Mouse (Mus musculus) erythroblast, embryonic 14.5 days (primary cell): ENCODE measurements around the gene Cacna1s. TPM values are rescaled to one million over a fixed set of nuclear protein-coding genes. Genes with fewer than 3 reads are reported as not detected.
A peak's percentile ranks its signal among the peaks of the same experiment; 100 is the strongest.

Experiments used
- H3K27me3 ChIP-seq: 2 replicates; pipeline ENCODE4 v1.6.1; 2012; ENCODE audit warnings: inconsistent platforms; ENCODE audit not compliant: control insufficient read depth
- H3K36me3 ChIP-seq: 2 replicates; pipeline ENCODE4 v1.6.1; 2012; ENCODE audit warnings: mild to moderate bottlenecking, inconsistent platforms; ENCODE audit not compliant: control insufficient read depth
- H3K4me1 ChIP-seq: 2 replicates; pipeline ENCODE4 v1.6.1; 2012; ENCODE audit warnings: inconsistent platforms; ENCODE audit not compliant: control insufficient read depth
- H3K4me3 ChIP-seq: replicated peaks from 2 replicates; pipeline ENCODE3; 2012; ENCODE audit warnings: moderate library complexity, mild to moderate bottlenecking, inconsistent platforms
- H3K9me3 ChIP-seq: 2 replicates; pipeline ENCODE4 v1.6.1; 2012; ENCODE audit warnings: low read length, inconsistent platforms, mixed read lengths; ENCODE audit not compliant: control insufficient read depth
- GATA1 ChIP-seq: IDR thresholded peaks from 2 replicates; pipeline ENCODE4 v1.6.1; 2012; ENCODE audit warnings: low read length, inconsistent platforms, mixed read lengths
- TAL1 ChIP-seq: IDR thresholded peaks from 3 replicates; pipeline ENCODE4 v1.6.1; 2012; ENCODE audit warnings: low read length, inconsistent platforms, mixed read lengths
- polyA plus RNA-seq: library from polyadenylated mRNA; stranded (reverse); fragments of >175 nt; gene quantifications from 2 replicates; pipeline ENCODE4 v1.2.3, GENCODE M21; 2012

The Cacna1s gene
- polyA plus RNA-seq, result not detected in 2 replicates

- peaks cover 70% of the 10 kb centered on the region for H3K27me3 ChIP-seq
Measured at GRCm38 (mm10) chr1:136052547-136052946, at the start of gene Cacna1s. Gene Cacna1s, plus strand, starts transcription at chr1:136052750.

GRCm38 (mm10) chr1:136006292-136006748, 46.2 kb upstream of the Cacna1s start, which contains the start of gene Igfn1:
Gene Igfn1, minus strand, starts transcription at chr1:136006342.
- Histone ChIP-seq H3K36me3 (peaks cover 10% of the 10 kb centered on the region), H3K27me3 (peaks cover 50% of the 10 kb centered on the region), H3K9me3 (peaks cover 11% of the 10 kb centered on the region), H3K4me1 (peaks cover 57% of the 10 kb centered on the region), H3K4me3 (peak within 1 kb of the TSS; percentile 68)
- TF ChIP-seq TAL1, result no peak
- TF ChIP-seq GATA1, result no peak

More at GRCm38 (mm10) chr1:136052547-136052946, at the start of gene Cacna1s:
- Histone ChIP-seq H3K9me3 (no peaks in the 10 kb centered on the region; the same call in 1 of the 2 replicates), H3K4me1 (peaks cover 7% of the 10 kb centered on the region), H3K36me3 (no peaks in the 10 kb centered on the region), H3K4me3 (no peak within 1 kb of the TSS)
- TF ChIP-seq TAL1 (no peak), GATA1 (no peak)

- Histone ChIP-seq H3K9me3 (peaks cover 9% of the 10 kb centered on the region), H3K4me3 (peak within 1 kb of the TSS; percentile 68), H3K36me3 (peaks cover 10% of the 10 kb centered on the region), H3K4me1 (peaks cover 69% of the 10 kb centered on the region), H3K27me3 (peaks cover 41% of the 10 kb centered on the region)
- TF ChIP-seq TAL1, result no peak
- peak; percentile 63; the same call in 1 of the 2 replicates for TF ChIP-seq GATA1
Measured at GRCm38 (mm10) chr1:136007211-136008158, 45.1 kb upstream of the Cacna1s start, which contains the start of gene Tmem9. Gene Tmem9, plus strand, starts transcription at chr1:136008150.

- Histone ChIP-seq H3K9me3 (peaks cover 9% of the 10 kb centered on the region), H3K4me1 (peaks cover 73% of the 10 kb centered on the region), H3K36me3 (peaks cover 10% of the 10 kb centered on the region), H3K4me3 (peak overlapping the region; percentile 68), H3K27me3 (peaks cover 36% of the 10 kb centered on the region)
- TF ChIP-seq GATA1, result no peak
- TF ChIP-seq TAL1, result no peak
Measured at GRCm38 (mm10) chr1:136008159-136008533, 44.4 kb upstream of the Cacna1s start.

- Histone ChIP-seq H3K4me1 (peaks cover 89% of the 10 kb centered on the region), H3K4me3 (no peak overlapping the region), H3K9me3 (peaks cover 9% of the 10 kb centered on the region)
Measured at GRCm38 (mm10) chr1:136010247-136010646, 42.3 kb upstream of the Cacna1s start.

GRCm38 (mm10) chr1:136013513-136013912, 39.0 kb upstream of the Cacna1s start:
- Histone ChIP-seq H3K9me3 (peaks cover 9% of the 10 kb centered on the region), H3K27me3 (no peaks in the 10 kb centered on the region), H3K4me1 (peaks cover 96% of the 10 kb centered on the region), H3K4me3 (no peak overlapping the region), H3K36me3 (peaks cover 16% of the 10 kb centered on the region)
- no peak for TF ChIP-seq TAL1
- no peak for TF ChIP-seq GATA1

More at GRCm38 (mm10) chr1:136010247-136010646, 42.3 kb upstream of the Cacna1s start:
- Histone ChIP-seq H3K27me3 (peaks cover 22% of the 10 kb centered on the region), H3K36me3 (peaks cover 10% of the 10 kb centered on the region)
- TF ChIP-seq GATA1 (no peak), TAL1 (no peak)

GRCm38 (mm10) chr1:136014796-136015502, 37.6 kb upstream of the Cacna1s start:
- H3K27me3 ChIP-seq, result no peaks in the 10 kb centered on the region
- peak overlapping the region; percentile 55 for H3K4me3 ChIP-seq
- peak; percentile 91 for TF ChIP-seq TAL1
- peak; percentile 99 for TF ChIP-seq GATA1
- H3K9me3 ChIP-seq, result peaks cover 9% of the 10 kb centered on the region
- peaks cover 96% of the 10 kb centered on the region for H3K4me1 ChIP-seq
- H3K36me3 ChIP-seq, result peaks cover 28% of the 10 kb centered on the region

- no peaks in the 10 kb centered on the region for H3K27me3 ChIP-seq
- no peak for TF ChIP-seq TAL1
- peak overlapping the region; percentile 94 for H3K4me3 ChIP-seq
- peaks cover 39% of the 10 kb centered on the region for H3K36me3 ChIP-seq
- H3K4me1 ChIP-seq, result peaks cover 85% of the 10 kb centered on the region
- H3K9me3 ChIP-seq, result no peaks in the 10 kb centered on the region
Measured at GRCm38 (mm10) chr1:136017307-136017706, 35.2 kb upstream of the Cacna1s start.
